Mouse (Mus musculus) neural tube, embryonic 11.5 days (tissue): ENCODE data around the gene Pdcd2l. TPM values are rescaled to one million over a fixed set of nuclear protein-coding genes. Genes with fewer than 3 reads are reported as not detected.
"Not testable (repeated sequence)": the region's sequence is repeated elsewhere in the genome, so short reads cannot be mapped to it uniquely, and the experiment has no call there.

ENCODE experiments used
- ATAC-seq: fragments of 200-750 bp; cut with Nextera tagmentation; 2 replicates; pipeline ENCODE4 v1.8.0; 2017; ENCODE audit warnings: moderate number of reproducible peaks, mild to moderate bottlenecking, moderate TSS enrichment, moderate library complexity; ENCODE audit not compliant: insufficient read depth, low FRiP score, low TSS enrichment
- DNase-seq: peaks from one replicate; pipeline ENCODE4 v3.0.0-alpha.2; 2015; ENCODE audit warnings: low spot score
- H3K27ac ChIP-seq: fragments of 300-500 bp; sonication (generic); 2 replicates; pipeline ENCODE4 v1.5.1; 2014; ENCODE audit warnings: low read depth, mild to moderate bottlenecking, low read length
- H3K27me3 ChIP-seq: fragments of 300-500 bp; sonication (generic); 2 replicates; pipeline ENCODE4 v1.6.1; 2014; ENCODE audit warnings: mild to moderate bottlenecking, low read length, mixed read lengths; ENCODE audit not compliant: control insufficient read depth, insufficient read depth
- H3K36me3 ChIP-seq: fragments of 300-500 bp; sonication (generic); 2 replicates; pipeline ENCODE4 v1.6.1; 2014; ENCODE audit warnings: mild to moderate bottlenecking, low read length, moderate library complexity, mixed read lengths; ENCODE audit not compliant: control insufficient read depth, insufficient read depth
- H3K4me1 ChIP-seq: fragments of 300-500 bp; sonication (generic); 2 replicates; pipeline ENCODE4 v1.6.1; 2014; ENCODE audit warnings: low read length, mixed read lengths; ENCODE audit not compliant: control insufficient read depth, insufficient read depth
- H3K4me2 ChIP-seq: fragments of 300-500 bp; sonication (generic); 2 replicates; pipeline ENCODE4 v1.6.1; 2014; ENCODE audit warnings: low read depth, mild to moderate bottlenecking, moderate library complexity
- H3K4me3 ChIP-seq: fragments of 300-500 bp; sonication (generic); 2 replicates; pipeline ENCODE4 v1.5.1; 2014; ENCODE audit warnings: low read depth, low read length
- H3K9ac ChIP-seq: fragments of 300-500 bp; sonication (generic); 2 replicates; pipeline ENCODE4 v1.6.1; 2014; ENCODE audit warnings: mild to moderate bottlenecking, low read length
- H3K9me3 ChIP-seq: fragments of 300-500 bp; sonication (generic); 2 replicates; pipeline ENCODE4 v1.6.1; 2016; ENCODE audit warnings: low read length; ENCODE audit not compliant: control insufficient read depth
- WGBS: fragments of 180-500 bp; shearing (Covaris S2); extraction: QIAGEN DNeasy Blood & Tissue Kit; methylation state at CpG from one replicate; pipeline ENCODE4 v1.1.7; 2014; 5-methylcytosine and 5-hydroxymethylcytosine counted together
- polyA plus RNA-seq: library from polyadenylated mRNA; unstranded; fragments of >200 nt; fragmentation: Nextera tagmentation; extraction: Ambion mirVana; gene quantifications from 2 replicates; pipeline ENCODE4 v1.2.1, GENCODE M21; 2014

Gene Pdcd2l
- polyA plus RNA-seq, 1 experiment from 2014 or later, result 64.4 TPM

- Histone ChIP-seq H3K4me2 (no peak overlapping the region), H3K4me3 (no peak overlapping the region), H3K9ac (no peak overlapping the region), H3K36me3 (peaks cover 27% of the 10 kb centered on the region), H3K4me1 (peaks cover under 1% of the 10 kb centered on the region; the same call in 1 of the 2 replicates), H3K27ac (no peak overlapping the region), H3K9me3 (no peaks in the 10 kb centered on the region), H3K27me3 (no peaks in the 10 kb centered on the region)
- DNase-seq, result no peak
- WGBS, result 96% methylated on average over 2 of the region's 2 CpGs
- no peak for ATAC-seq
Measured at GRCm38 (mm10) chr7:34200829-34201228, 4.4 kb upstream of the Pdcd2l start.

DNA sequence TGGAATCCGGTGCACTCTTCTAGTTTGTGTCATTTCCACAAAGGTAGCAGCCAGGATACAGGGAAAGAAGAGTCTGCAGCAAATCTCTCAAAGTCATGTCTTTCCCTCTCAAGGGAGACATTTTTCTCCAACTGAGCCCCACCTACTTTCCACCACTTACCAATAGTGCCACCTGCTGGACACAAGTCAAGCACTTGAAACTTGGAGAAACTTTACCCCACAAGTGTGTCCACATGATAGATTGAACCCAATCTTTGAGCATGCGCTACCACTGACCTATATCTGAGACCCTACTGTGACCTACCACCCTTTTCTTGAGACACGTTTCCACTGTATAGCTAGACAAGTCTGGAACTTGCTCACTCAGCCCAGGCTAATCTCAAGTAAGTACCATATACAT is 1.9 kb upstream of the Pdcd2l start:
- ATAC-seq, result no peak
- Histone ChIP-seq H3K36me3 (peaks cover 12% of the 10 kb centered on the region), H3K4me2 (no peak overlapping the region), H3K27me3 (no peaks in the 10 kb centered on the region), H3K27ac (no peak overlapping the region), H3K9ac (no peak overlapping the region), H3K9me3 (no peaks in the 10 kb centered on the region), H3K4me3 (no peak overlapping the region), H3K4me1 (peaks cover 5% of the 10 kb centered on the region; the same call in 1 of the 2 replicates)
- WGBS, result 51% methylated on average over 3 of the region's 3 CpGs
- DNase-seq, result no peak

DNA sequence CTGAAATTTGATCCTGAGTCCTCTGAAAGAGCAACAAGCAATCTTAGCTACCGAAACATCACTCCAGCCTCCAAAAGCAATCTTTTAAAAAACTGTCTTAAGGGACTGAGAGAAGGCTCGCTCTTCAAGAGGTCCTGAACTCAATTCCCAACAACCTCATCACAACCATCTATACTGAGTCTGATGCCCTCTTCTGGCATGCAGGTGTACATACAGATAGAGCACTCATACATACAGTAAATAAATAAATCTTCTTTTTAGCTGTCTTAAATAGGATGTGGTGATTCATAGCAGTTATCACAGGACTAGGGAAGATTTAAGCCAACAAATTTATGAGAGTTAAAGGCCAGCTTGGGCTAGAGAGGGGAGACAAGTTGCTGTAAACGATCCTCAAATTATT is 829 bp downstream of the Pdcd2l start:
- Histone ChIP-seq H3K9me3 (no peaks in the 10 kb centered on the region), H3K9ac (peak overlapping the region; percentile 96), H3K27ac (no peak overlapping the region), H3K4me2 (peak overlapping the region; percentile 86), H3K27me3 (no peaks in the 10 kb centered on the region), H3K36me3 (no peaks in the 10 kb centered on the region), H3K4me1 (peaks cover 5% of the 10 kb centered on the region; the same call in 1 of the 2 replicates), H3K4me3 (peak overlapping the region; percentile 98)
- DNase-seq, result no peak
- ATAC-seq, result no peak
- 43% methylated on average over 3 of the region's 3 CpGs for WGBS

DNA sequence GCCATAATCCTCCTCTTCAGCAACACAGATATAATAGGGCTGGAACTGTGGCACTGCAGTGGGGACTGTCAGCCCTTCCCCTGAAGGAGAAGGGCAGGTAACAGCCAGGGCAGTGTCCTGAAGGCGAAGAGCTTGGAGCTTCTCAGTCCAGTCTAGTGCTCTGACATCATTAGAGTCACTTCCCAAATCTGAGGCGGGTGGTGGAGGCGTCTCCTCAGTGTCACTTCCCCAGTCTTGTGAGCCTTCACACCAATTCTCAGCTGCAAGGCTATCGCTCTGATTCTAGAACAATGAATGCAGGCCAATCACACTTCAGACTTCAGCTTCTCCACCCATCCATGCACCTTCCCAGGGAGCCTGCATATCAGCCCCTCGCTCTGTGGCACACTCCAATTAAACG is 3.6 kb downstream of the Pdcd2l start:
- Histone ChIP-seq H3K36me3 (no peaks in the 10 kb centered on the region), H3K27me3 (no peaks in the 10 kb centered on the region), H3K9me3 (no peaks in the 10 kb centered on the region), H3K27ac (no peak overlapping the region), H3K4me1 (peaks cover 5% of the 10 kb centered on the region; the same call in 1 of the 2 replicates), H3K4me2 (no peak overlapping the region), H3K4me3 (no peak overlapping the region), H3K9ac (no peak overlapping the region)
- WGBS, result 94% methylated on average over 6 of the region's 6 CpGs
- ATAC-seq, result no peak
- DNase-seq, result no peak

DNA sequence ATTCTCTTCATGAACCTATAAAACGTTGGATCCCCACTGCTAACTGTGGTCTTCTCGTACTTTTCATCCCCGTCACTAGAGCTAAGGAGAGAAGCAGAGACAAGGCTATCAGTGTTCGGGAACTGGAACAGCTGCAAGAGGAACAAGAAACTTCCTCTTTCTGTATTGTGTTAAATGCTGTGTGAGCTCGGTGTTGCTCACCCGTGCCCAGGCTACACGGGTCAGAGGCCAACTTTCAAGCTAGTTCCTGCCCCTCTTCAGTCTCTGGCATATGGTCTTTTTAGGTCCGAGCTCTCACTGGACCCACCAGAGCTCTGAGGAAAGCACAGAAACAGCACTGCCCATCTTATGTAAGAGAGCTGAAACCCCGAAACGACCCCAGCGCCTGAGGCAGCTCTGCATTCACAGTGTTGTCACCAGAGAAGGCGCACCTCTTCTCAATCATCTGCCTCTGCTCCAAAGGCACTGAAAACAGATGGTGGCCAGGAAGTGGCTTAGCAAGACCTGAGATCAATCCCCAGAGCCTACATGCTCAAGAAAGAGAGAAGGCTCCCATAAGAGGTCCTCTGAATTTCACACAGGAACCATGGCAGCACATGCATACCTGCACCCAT is 7.0 kb downstream of the Pdcd2l start:
- Histone ChIP-seq H3K4me3 (no peak overlapping the region), H3K36me3 (peaks cover 12% of the 10 kb centered on the region), H3K27me3 (no peaks in the 10 kb centered on the region), H3K9me3 (no peaks in the 10 kb centered on the region), H3K27ac (no peak overlapping the region), H3K4me2 (no peak overlapping the region), H3K9ac (no peak overlapping the region), H3K4me1 (no peaks in the 10 kb centered on the region)
- WGBS, result 92% methylated on average over 12 of the region's 12 CpGs
- ATAC-seq, result no peak
- no peak for DNase-seq

DNA sequence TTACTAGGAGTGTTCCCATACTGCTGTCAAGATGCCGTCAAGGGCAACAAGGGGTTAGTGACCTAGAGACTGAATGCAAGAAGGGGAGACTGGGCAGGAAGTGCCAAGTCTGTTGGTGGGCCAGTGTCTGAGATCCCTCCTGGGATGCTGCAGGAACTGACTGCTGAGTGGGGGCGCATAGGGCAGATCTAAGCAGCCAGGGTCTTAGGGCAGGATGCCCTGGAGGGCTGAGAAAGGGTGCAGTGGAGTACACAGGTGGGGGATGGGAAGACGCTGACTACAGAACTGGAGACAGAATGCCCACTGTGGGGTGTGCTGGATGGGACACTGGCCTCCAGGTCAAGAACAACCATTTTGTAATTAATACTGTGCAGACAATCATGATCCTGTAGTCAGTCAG is 12.7 kb downstream of the Pdcd2l start:
- H3K36me3 ChIP-seq, result peaks cover 12% of the 10 kb centered on the region
- no peak for DNase-seq
- WGBS, result 86% methylated on average over 3 of the region's 3 CpGs

GRCm38 (mm10) chr7:34183356-34183755 is 13.1 kb downstream of the Pdcd2l start:
- no peak for DNase-seq
- no peak overlapping the region for H3K27ac ChIP-seq
- ATAC-seq, result no peak
- peaks cover 12% of the 10 kb centered on the region for H3K36me3 ChIP-seq
- H3K4me2 ChIP-seq, result no peak overlapping the region
- no peaks in the 10 kb centered on the region for H3K27me3 ChIP-seq
- WGBS, result 87% methylated on average over 13 of the region's 13 CpGs
- H3K9me3 ChIP-seq, result no peaks in the 10 kb centered on the region; the same call in 1 of the 2 replicates
- H3K4me3 ChIP-seq, result no peak overlapping the region
- no peaks in the 10 kb centered on the region for H3K4me1 ChIP-seq
- H3K9ac ChIP-seq, result no peak overlapping the region

More for the DNA sequence above, 12.7 kb downstream of the Pdcd2l start:
- no peaks in the 10 kb centered on the region for H3K27me3 ChIP-seq
- H3K9me3 ChIP-seq, result no peaks in the 10 kb centered on the region; the same call in 1 of the 2 replicates
- no peak overlapping the region for H3K4me2 ChIP-seq
- no peak for ATAC-seq
- no peaks in the 10 kb centered on the region for H3K4me1 ChIP-seq
- H3K27ac ChIP-seq, result no peak overlapping the region
- no peak overlapping the region for H3K9ac ChIP-seq
- no peak overlapping the region for H3K4me3 ChIP-seq

DNA sequence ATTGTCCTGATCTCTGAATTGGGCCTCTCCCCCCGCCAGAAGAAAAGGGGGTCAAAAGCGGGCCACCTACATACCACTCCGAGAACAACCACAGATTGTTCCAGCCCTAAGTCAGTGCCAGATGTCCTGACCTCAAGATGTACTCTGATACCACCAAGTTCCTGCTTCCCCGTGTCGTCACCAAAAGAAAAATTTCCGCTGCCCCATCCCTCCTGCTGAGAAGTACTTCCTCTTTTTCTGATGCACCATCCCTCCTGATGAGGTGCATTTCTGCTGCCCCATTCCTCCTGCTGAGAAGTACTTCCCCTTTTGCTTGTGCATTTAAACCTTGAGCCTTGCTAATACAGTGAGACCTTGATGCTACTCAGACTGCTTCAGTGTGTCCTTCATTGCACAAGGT is 20.2 kb downstream of the Pdcd2l start:
- H3K9ac ChIP-seq, H3K4me2 ChIP-seq, H3K4me1 ChIP-seq, H3K36me3 ChIP-seq, DNase-seq, ATAC-seq, H3K4me3 ChIP-seq, H3K9me3 ChIP-seq, H3K27ac ChIP-seq, H3K27me3 ChIP-seq: not testable (repeated sequence)
- WGBS, result 80% methylated on average over 6 of the region's 6 CpGs

DNA sequence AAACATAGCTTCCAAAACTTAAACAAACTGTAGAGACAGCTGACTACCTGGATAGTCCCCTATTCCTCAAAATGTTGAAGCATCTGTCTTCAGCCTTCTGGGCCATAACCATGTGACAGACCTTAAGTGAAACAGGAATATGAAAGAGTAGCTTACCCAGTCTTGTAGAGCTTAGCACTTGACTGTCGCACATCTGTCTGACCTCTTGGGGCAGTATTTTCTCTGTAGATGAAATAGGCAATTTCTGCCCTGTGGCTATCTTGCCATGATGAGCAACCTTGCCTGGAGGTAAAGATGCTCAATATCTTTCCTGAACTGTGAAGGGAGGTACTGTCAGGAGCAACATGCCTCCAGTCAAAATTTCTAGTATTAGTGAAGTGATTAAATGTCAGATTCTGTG is 24.2 kb downstream of the Pdcd2l start:
- ATAC-seq (no peak), DNase-seq (no peak)
- H3K9ac ChIP-seq, result no peak overlapping the region
- no peaks in the 10 kb centered on the region for H3K4me1 ChIP-seq
- WGBS, result 84% methylated on average over 1 of the region's 1 CpGs
- no peaks in the 10 kb centered on the region for H3K36me3 ChIP-seq
- no peak overlapping the region for H3K4me3 ChIP-seq
- H3K27me3 ChIP-seq, result no peaks in the 10 kb centered on the region
- H3K9me3 ChIP-seq, result no peaks in the 10 kb centered on the region
- no peak overlapping the region for H3K4me2 ChIP-seq
- no peak overlapping the region for H3K27ac ChIP-seq
